Mouse (Mus musculus): ENCODE measurements around the gene Aak1. TPM values are rescaled to one million over a fixed set of nuclear protein-coding genes. Genes with fewer than 3 reads are reported as not detected.

The Aak1 gene
- total and polyA plus RNA-seq, 2 experiments from 2014 or later = 32.6 to 80.8 TPM

GRCm38 (mm10) chr6:86963987-86964685 is 114.8 kb downstream of the Aak1 start:
- DNase-seq (ENCODE audit: low spot score) (no peak), ATAC-seq (no peak)
- H3K36me3 ChIP-seq (ENCODE audit: insufficient read depth, low read length) = peaks cover 62% of the 10 kb centered on the region
- H3K27me3 ChIP-seq (ENCODE audit: insufficient read depth, low read length) = no peaks in the 10 kb centered on the region
- WGBS = 89% methylated on average over 7 of the region's 7 CpGs
- no peaks in the 10 kb centered on the region for H3K9me3 ChIP-seq (ENCODE audit: low read length)
- no peaks in the 10 kb centered on the region for H3K4me1 ChIP-seq (ENCODE audit: insufficient read depth, low read length)
- H3K27ac ChIP-seq = no peak overlapping the region
- TF ChIP-seq CTCF (IDR thresholded peaks at IDR 0.05; ENCODE audit: low read depth) = no peak
- H3K4me3 ChIP-seq (ENCODE audit: low read length) = no peak overlapping the region
- H3K9ac ChIP-seq (replicated peaks; ENCODE audit: low read length) = no peak overlapping the region
- no peak overlapping the region for H3K4me2 ChIP-seq (ENCODE audit: low read depth, low read length)

DNA sequence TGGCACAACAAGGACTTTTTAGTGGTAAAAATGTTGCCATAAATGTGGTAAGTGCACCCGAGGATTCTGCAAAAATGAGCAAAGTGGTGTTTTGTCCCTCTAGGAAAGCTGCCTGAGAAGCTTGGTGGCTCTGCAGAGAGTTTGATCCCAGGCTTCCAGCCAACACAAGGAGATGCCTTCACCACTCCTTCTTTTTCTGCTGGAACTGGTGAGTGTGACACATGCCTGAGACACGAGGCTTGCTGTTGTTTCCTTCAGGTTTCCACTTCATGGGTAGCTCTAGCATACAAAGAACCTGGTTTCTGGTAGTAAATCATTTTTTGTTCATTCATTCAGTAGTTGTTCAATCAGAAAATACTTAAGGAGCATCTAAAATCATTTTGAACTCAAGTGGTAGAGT is 117.8 kb downstream of the Aak1 start:
- no peaks in the 10 kb centered on the region for H3K27me3 ChIP-seq (ENCODE audit: insufficient read depth, low read length)
- H3K4me3 ChIP-seq (ENCODE audit: low read length) = no peak overlapping the region
- no peak overlapping the region for H3K4me2 ChIP-seq (ENCODE audit: low read depth, low read length)
- H3K9me3 ChIP-seq (ENCODE audit: low read length) = no peaks in the 10 kb centered on the region
- H3K36me3 ChIP-seq (ENCODE audit: insufficient read depth, low read length) = peaks cover 61% of the 10 kb centered on the region
- WGBS = 89% methylated on average over 2 of the region's 2 CpGs
- H3K9ac ChIP-seq (replicated peaks; ENCODE audit: low read length) = no peak overlapping the region
- H3K27ac ChIP-seq = no peak overlapping the region
- no peak for ATAC-seq
- no peak for DNase-seq (ENCODE audit: low spot score)
- no peaks in the 10 kb centered on the region for H3K4me1 ChIP-seq (ENCODE audit: insufficient read depth, low read length)
- no peak for TF ChIP-seq CTCF (IDR thresholded peaks at IDR 0.05; ENCODE audit: low read depth)

DNA sequence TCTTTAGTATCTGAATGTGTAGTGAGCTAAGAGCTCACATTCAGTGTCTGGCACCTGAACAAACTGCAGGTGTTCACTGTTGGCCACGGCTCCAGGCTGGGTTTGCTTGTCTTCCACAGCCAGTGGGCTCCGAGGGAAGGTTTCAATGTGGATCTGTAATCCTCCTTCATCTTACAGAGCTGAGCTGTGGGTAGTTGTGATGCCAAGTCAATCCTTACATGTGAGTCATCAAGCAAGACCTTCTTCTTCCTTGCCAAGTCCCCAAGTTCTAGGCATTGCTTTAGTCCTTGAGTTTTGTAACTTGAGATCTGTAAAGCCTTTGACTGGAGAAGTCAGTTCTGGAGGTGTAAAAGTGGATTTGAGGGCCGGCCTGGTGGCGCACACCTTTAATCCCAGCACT is 124.6 kb downstream of the Aak1 start:
- Histone ChIP-seq H3K4me2 (ENCODE audit: low read depth, low read length) (no peak overlapping the region), H3K9me3 (ENCODE audit: low read length) (no peaks in the 10 kb centered on the region), H3K9ac (replicated peaks; ENCODE audit: low read length) (no peak overlapping the region), H3K27ac (no peak overlapping the region), H3K36me3 (ENCODE audit: insufficient read depth, low read length) (peaks cover 35% of the 10 kb centered on the region), H3K4me3 (ENCODE audit: low read length) (no peak overlapping the region), H3K4me1 (ENCODE audit: insufficient read depth, low read length) (no peaks in the 10 kb centered on the region), H3K27me3 (ENCODE audit: insufficient read depth, low read length) (no peaks in the 10 kb centered on the region)
- ATAC-seq (no peak), DNase-seq (ENCODE audit: low spot score) (no peak)
- TF ChIP-seq CTCF (IDR thresholded peaks at IDR 0.05; ENCODE audit: low read depth) = no peak
- 95% methylated on average over 4 of the region's 4 CpGs for WGBS

DNA sequence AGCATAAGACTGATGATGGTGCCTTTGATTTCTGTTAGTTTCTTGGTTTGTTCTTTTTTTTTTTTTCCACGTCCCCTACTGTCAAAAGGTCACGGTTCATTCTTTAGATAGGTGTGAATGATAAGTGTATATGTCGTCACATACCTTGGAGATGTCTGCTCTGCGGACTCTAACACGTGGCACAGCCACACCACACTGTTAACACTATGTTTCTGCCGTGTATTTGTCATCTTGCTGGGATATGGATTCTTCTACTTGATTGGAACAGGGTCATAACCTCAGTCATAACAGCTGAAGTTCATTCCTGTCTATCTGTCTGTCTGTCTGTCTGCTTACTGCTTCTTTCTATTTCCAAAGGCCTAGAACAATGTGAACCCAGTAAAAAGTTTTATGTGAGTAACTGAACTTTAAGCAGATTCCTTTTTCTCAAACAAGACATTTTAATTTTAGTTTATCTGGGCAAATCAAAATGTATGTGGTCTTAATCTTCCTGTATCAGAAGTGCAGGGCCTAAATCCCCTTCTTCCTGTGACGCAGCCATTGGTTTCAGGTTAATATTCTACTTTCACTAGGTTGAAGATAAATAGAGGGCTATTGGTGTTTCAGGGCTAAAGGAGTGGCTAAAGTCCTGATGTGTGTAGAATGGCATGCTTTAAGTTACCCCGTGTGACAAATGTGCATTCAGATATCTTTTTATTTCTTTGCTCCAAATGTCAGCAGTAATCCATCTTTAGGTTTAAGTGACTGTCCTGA is 129.0 kb downstream of the Aak1 start:
- no peak overlapping the region for H3K27ac ChIP-seq
- H3K4me1 ChIP-seq (ENCODE audit: insufficient read depth, low read length) = no peaks in the 10 kb centered on the region
- no peak overlapping the region for H3K9ac ChIP-seq (replicated peaks; ENCODE audit: low read length)
- peaks cover 27% of the 10 kb centered on the region for H3K36me3 ChIP-seq (ENCODE audit: insufficient read depth, low read length)
- no peak for ATAC-seq
- DNase-seq (ENCODE audit: low spot score) = no peak
- 87% methylated on average over 8 of the region's 8 CpGs for WGBS
- H3K4me2 ChIP-seq (ENCODE audit: low read depth, low read length) = no peak overlapping the region
- no peaks in the 10 kb centered on the region for H3K27me3 ChIP-seq (ENCODE audit: insufficient read depth, low read length)
- H3K9me3 ChIP-seq (ENCODE audit: low read length) = no peaks in the 10 kb centered on the region
- no peak for TF ChIP-seq CTCF (IDR thresholded peaks at IDR 0.05; ENCODE audit: low read depth)
- no peak overlapping the region for H3K4me3 ChIP-seq (ENCODE audit: low read length)

DNA sequence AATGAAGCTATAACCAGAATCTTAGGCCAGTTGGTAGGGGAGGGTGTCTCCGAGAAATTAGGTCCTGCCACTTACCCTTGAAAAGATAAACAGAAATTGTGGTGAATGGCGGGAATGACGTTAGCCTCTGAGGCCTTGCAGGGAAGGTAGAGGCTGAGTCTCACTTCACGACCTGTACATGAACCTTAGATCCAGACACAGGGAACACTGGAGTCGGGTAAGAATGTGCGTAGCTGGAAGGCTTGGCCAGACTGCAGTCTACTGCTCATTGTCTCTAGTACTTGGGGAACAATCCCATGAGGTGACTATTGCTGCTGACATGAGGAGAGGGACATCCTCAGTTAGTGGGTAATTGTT is 129.6 kb downstream of the Aak1 start:
- H3K4me1 ChIP-seq (ENCODE audit: insufficient read depth, low read length) = no peaks in the 10 kb centered on the region
- no peak overlapping the region for H3K4me2 ChIP-seq (ENCODE audit: low read depth, low read length)
- 89% methylated on average over 6 of the region's 6 CpGs for WGBS
- DNase-seq (ENCODE audit: low spot score) (no peak), ATAC-seq (no peak)
- no peaks in the 10 kb centered on the region for H3K27me3 ChIP-seq (ENCODE audit: insufficient read depth, low read length)
- H3K9ac ChIP-seq (replicated peaks; ENCODE audit: low read length) = no peak overlapping the region
- H3K27ac ChIP-seq = no peak overlapping the region
- H3K4me3 ChIP-seq (ENCODE audit: low read length) = no peak overlapping the region
- no peaks in the 10 kb centered on the region for H3K9me3 ChIP-seq (ENCODE audit: low read length)
- peaks cover 25% of the 10 kb centered on the region for H3K36me3 ChIP-seq (ENCODE audit: insufficient read depth, low read length)
- TF ChIP-seq CTCF (IDR thresholded peaks at IDR 0.05; ENCODE audit: low read depth) = no peak

DNA sequence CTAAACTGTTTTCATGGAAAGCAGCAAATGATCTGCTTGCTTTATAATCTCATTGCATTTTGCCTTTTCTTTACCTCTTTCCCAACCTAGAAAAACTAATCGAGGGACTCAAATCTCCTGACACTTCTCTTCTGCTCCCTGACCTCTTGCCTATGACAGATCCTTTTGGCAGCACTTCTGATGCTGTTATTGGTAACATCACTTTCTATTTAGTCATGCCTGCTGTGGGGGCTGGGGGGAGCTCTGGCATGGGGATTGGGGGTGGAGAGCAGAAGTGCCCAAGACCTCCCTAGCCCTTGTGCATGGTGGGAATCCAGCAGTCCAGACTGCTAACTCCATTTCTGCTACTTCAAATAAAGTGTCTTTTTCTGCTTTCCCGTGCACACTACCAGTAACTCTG is 131.9 kb downstream of the Aak1 start:
- DNase-seq (ENCODE audit: low spot score) (no peak), ATAC-seq (no peak)
- 74% methylated on average over 2 of the region's 2 CpGs for WGBS
- no peak for TF ChIP-seq CTCF (IDR thresholded peaks at IDR 0.05; ENCODE audit: low read depth)
- Histone ChIP-seq H3K4me3 (ENCODE audit: low read length) (no peak overlapping the region), H3K9me3 (ENCODE audit: low read length) (no peaks in the 10 kb centered on the region), H3K27me3 (ENCODE audit: insufficient read depth, low read length) (no peaks in the 10 kb centered on the region), H3K4me2 (ENCODE audit: low read depth, low read length) (no peak overlapping the region), H3K27ac (no peak overlapping the region), H3K4me1 (ENCODE audit: insufficient read depth, low read length) (no peaks in the 10 kb centered on the region), H3K36me3 (ENCODE audit: insufficient read depth, low read length) (peaks cover 29% of the 10 kb centered on the region; the same call in 1 of the 2 replicates), H3K9ac (replicated peaks; ENCODE audit: low read length) (no peak overlapping the region)
